Mouse (Mus musculus): ENCODE results near the gene Gak. TPM values are rescaled to one million over a fixed set of nuclear protein-coding genes. Genes with fewer than 3 reads are reported as not detected.

The Gak gene
- total RNA-seq (2014; fragmentation: Nextera tagmentation): 66.2 and 88.6 TPM in 2 replicates
- 101 and 104 TPM in 2 replicates for total RNA-seq (2017)

DNA sequence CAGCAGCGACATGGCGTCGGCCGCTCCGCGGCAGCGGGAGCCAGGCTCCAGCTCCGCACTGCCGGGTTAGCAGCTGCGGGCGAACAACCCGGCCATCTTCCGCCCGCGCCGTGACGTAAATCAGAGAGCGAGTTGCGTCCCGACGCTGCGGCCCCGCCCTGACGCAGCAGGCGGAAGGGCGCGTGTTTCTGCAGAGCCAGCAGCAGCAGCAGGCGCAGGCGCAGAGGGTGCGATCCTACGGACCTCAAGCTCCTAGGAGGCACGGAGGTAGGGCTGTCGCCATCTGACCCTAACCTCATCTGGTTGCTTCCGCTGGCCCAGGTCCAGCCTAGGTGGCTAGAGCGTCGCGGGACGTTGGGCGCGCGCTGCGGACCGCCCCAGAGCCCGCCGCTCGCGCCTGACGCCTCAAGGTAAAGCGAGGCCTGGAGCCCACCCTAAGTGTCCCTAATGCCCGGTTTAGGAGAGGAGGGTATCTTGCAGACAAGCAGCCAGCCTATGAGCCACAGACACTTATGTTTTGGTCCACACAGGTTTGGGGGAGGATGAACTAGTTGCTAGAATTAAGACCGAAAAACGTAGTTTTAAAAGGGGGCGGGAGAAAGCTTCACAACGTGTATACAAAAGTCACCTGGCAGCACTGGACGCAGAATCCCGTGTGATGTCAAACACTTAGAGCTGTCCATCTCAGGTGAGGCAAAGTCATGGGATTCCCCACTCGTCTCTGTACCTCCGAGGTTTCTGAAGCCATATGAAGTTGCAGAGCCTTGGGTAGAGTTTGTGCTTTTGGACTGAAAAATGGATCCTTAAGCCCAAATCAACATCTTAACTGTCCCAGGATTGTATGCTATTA lies at the start of gene Gak, which contains the start of gene Tmem175:
Gene Gak, minus strand, starts transcription at position 122 of the 850 bp plus-strand sequence.
Gene Tmem175, plus strand, starts transcription at position 137 of the 850 bp plus-strand sequence.
- ATAC-seq (replicated peaks; ENCODE audit: low FRiP score, low TSS enrichment, poor library complexity, severe bottlenecking): peak; percentile 94

DNA sequence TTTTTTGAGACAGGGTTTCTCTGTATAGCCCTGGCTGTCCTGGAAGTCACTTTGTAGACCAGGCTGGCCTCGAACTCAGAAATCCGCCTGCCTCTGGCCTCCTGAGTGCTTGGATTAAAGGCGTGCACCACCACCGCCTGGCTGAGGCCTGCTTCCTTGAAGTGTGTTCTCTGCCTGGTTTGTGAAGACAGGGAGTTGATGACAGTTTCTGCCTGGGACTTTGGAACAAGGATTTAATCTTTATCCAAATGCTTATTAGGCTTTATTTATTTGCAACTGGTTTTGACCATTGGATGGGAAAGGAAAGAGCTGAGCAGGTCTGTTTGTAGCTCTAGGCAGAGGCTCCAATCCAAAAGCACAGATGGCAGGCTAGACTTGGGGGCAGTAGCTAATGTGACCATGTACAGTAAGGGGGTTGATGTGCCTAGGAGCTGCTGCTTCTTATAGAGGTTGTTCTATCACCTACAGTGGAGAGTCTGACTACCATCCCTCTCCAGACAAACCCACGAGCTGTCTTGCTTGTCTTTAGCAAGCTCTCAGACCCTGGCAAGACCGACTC lies 48.8 kb upstream of the Gak start:
- no peak for ATAC-seq (replicated peaks; ENCODE audit: low FRiP score, low TSS enrichment, poor library complexity, severe bottlenecking)

DNA sequence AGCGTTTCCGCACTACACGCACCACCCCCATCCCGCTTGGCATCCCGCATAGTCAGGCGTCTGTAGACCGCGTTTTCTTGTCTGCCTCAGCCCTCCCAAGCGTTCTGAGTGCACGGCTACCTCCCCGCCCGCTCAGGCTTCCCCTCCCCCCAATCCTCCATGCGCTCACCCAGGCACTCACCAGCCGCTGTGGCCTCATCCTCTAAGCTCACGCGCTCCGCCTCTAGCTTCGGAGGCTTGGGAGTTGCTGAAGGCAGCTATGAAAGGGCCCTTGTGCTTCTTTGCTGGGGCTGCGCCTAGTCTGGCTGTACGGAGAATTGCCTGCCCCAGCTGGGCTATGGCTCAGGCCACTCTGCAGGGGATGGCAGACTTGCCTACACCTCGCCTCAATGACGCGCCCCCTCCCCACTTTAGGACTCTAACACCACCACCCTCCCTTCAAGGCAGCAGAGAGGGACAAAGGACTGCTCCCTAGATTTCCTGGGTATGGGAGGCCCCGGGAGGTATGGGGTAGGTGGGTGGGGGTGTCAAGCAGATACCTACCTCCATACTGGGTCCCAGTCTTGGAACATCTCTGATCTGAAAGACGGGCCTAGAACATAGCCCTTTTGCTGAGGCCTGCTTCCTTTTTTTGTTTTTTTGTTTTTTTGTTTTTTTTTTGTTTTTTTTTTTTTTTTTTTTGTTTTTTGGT lies 48.2 kb upstream of the Gak start:
- ATAC-seq (replicated peaks; ENCODE audit: low FRiP score, low TSS enrichment, poor library complexity, severe bottlenecking): peak; percentile 38

DNA sequence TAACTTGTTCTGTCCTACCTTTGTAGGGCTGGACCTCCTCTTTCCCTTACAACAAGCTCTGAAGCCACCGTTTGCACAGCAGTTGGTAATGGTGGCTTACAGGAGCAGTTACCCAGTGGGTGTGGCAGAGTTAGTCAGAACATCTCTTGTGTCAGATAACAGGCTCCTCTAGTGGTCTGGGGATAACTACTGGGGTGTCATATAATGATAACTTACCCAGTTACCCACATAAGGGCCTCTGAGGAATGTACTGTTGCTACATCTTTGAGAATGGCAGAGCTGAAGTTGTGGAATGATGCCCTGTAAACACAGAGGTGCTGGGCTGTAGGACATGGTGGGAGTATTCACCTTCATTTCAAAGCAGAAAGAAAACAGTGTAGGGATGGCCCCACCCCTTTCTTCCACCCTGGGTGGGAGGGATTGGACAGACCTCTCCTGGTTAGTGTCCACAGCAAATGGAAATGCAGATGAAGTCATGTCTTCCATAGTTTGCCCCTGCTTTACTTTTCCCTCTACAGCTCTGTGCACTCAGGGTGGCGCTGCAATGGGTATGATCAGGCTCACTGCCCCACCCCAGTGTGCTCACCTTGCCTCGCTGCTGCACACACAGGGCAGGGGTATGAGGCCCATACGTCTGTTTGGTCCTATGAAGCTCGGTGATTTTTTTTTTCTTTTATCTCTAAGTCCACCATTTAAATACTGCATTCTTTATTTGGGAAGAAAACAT lies 47.4 kb upstream of the Gak start:
- peak; percentile 69 for ATAC-seq (replicated peaks; ENCODE audit: low FRiP score, low TSS enrichment, poor library complexity, severe bottlenecking)

DNA sequence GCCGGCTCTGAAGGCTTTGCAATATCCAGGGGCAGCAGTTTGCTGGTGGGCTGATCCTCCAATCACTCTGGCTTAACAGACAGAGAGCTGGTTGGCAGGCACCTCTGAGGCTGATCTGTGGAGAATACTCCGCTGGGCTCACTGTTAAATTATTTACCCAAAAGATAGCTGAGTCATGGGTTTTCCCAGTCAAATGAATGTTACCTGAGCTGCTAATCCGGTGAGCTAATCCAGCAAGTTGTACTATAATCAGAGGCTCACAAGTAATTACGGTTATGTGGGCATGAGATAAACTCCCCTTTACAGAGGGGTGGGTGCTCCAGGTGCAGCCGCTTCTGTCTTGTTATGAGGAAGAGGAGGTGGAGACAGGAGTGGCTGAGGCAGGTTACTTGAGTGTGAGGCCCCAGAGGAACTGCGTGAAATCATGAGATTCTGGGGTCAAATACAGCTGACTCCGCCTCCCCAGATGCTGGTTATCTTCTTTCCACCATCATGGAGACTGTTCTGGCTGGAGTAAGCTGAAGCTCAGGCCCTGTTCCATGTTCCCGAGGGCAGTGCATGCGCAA lies 45.8 kb upstream of the Gak start, which contains the start of gene Slc26a1:
Gene Slc26a1, minus strand, starts transcription at position 319 of the 566 bp plus-strand sequence.
- peak; percentile 54 for ATAC-seq (replicated peaks; ENCODE audit: low FRiP score, low TSS enrichment, poor library complexity, severe bottlenecking)

DNA sequence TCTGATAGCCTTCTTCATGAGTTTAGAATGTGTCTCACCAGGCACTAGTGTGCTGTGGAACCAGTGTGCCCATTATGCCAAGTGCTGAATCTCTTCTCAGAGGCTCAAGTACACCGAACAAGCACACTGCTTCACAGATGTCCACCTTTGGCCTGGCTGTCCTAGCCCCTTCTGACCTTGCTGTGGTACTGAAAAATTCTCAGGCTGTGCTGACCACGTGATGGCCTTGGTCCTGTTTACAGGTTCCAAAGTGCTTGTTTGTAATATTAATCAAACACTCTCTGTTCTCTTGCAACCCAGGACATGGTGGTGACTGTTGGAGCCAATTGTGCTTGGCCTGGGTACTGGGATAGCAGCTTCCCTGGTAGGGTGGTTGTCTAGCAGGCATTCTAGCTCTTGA lies 45.1 kb upstream of the Gak start:
- no peak for ATAC-seq (replicated peaks; ENCODE audit: low FRiP score, low TSS enrichment, poor library complexity, severe bottlenecking)

DNA sequence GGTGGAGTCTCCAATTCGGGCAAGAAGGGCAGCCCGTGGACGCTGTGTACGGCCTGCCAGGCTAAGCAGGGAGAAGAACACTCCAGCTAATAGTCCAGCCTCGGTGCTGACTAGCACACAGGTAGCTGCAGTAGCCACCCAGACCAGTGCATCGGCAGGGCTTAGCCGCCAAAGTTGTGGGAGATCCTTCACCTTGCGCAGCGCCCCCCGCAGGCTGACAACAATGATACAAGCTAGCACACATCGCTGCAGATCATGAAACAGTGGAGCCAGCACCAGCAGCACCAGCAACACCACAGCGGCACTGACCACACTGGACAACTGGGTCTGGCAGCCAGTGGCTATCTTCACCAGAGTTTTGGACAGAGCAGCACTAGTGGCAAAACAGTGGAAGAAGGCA lies 42.2 kb upstream of the Gak start:
- ATAC-seq (replicated peaks; ENCODE audit: low FRiP score, low TSS enrichment, poor library complexity, severe bottlenecking): no peak

DNA sequence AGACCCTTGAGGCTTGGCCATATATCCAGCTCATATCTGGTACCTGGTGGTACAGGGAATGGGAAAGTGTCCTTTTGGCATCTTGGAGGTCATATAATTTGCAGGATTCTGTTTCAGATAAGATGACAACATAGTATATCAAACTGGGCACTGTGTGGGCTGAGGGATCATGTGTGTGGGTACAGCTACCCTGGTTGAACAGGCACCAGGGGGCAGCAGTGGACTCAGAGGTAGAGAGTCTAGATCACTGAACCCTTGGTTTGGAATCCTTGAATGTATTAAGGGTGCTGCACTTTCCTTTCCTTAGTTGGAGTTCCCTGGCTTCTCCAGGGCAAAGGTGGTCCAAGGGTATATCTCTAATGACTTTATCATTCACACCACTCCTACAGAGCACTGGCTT lies 41.2 kb upstream of the Gak start:
- ATAC-seq (replicated peaks; ENCODE audit: low FRiP score, low TSS enrichment, poor library complexity, severe bottlenecking): peak; percentile 52

DNA sequence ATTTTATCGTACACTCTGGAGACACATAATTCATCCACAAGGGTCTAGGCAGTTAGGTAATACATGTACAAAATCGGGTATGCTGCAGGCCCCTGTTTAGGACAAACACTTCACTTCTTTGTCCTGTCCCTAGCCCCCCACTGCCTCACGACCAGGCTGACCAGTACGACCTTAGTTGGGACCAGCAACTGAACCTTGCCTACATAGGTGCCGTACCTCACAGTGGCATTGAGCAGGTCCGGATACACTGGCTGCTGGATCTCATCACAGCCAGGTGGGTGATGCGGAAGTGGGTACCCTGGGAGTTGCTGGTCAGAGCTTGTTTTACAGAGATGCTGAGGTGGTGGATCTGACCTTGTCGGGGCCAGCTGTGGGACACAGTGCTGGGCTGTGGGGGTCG lies 40.4 kb upstream of the Gak start:
- no peak for ATAC-seq (replicated peaks; ENCODE audit: low FRiP score, low TSS enrichment, poor library complexity, severe bottlenecking)

DNA sequence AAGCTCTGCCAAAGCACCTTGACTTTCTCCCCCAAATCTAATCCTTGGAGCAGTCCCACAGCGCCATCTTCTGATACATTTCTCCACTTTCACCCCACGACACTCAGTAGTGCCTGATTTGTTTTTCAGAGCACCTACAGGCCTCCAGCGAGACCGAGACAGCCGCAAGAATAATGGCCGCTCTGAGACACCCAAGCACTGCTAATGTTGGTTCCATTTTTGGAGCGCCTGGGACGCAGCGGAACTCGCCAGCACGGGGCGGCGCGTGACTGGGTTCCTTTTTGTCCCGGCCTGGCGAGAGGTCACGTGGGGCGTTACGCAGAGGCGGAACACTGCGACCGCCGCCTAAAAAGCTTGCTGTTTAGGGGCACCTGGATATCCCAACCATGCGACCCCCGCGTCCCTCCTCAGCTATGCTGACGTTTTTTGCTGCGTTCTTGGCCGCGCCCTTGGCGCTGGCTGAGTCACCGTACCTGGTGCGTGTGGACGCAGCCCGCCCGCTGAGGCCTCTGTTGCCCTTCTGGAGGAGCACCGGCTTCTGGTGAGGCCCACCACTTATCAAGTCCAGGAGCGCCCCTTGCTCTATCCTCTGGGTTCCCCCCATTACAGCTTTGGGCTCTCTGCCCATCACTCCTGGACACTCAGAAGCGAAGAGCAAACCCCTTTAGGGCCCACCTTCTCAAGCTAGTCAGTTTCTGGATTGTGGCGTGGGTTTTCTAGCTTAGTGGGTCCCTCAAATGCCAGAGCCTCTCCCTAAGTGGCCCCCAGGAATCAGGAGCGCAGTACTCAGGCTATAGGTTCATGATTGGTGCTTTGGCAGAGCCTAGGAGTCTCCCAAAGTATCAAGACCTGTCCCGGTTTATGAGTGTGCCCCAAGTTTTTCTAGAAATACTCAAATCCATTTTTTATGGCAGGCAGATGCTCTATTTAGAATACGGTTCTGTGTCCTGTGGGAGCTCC lies 39.7 kb upstream of the Gak start, which contains the start of gene Dgkq:
Gene Dgkq, minus strand, starts transcription at position 696 of the 960 bp plus-strand sequence.
- ATAC-seq (replicated peaks; ENCODE audit: low FRiP score, low TSS enrichment, poor library complexity, severe bottlenecking): peak; percentile 68

DNA sequence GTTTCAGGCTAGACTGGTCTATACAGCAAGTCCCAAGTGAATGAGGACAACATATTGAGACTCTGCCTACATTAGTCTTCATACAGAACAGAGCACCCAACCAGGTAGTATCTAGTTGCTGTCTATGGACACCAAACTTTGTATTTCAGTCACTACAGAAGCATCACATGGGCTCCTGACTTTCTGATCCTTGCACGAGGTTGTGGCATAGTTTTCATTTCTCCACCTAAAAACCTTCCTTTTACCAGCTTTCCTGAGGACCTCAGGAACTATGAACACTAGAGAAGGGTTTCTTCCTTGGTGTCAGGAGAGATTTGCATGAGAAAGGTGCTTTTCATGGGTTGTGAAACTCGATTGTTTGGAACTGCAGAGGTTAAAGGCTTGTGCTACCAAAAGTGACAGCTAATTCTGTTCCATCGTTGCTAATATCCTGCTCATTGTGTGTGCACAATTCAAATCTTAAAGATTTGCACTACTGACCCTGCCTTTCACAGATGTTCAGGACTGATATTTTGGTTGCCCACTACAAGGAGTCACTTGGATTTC lies 38.9 kb upstream of the Gak start:
- peak; percentile 2; the same call in 1 of the 2 replicates for ATAC-seq (replicated peaks; ENCODE audit: low FRiP score, low TSS enrichment, poor library complexity, severe bottlenecking)

DNA sequence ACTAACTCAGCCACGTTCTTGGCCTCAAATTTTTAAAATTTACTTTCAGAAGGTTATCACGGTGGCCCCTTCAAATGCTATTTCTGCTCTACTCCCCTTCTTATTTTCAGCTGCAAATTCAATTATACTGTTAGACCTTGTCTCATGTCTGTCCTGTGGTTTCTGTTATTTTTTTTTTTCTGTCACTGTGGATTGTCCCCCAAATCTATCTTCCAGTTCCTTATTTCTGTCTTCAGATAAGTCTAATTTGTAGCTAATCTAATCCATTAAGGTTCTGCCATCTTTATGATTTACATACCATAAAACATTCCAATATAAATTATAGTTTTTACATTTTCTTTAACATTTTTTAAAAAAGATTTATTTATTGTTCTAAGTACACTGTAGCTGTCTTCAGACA lies 37.8 kb upstream of the Gak start:
- ATAC-seq (replicated peaks; ENCODE audit: low FRiP score, low TSS enrichment, poor library complexity, severe bottlenecking): no peak

DNA sequence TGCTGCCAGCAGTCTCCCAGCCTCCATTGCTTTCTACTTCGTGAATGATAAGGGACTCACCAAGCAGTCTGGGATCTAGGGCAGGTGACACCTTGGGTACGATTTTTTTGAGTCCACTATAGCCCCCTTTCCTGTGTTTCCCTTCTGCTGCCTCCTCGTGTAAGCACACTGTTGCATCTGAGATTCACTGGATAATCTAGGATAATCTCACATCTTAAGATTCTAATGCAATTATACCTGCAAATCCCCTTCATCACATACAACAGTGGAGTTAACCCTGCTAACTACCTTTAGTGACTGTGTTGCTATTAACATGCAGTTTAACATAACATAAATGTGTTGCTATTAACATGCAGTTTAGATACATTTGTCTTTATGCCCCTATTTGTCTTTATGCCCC lies 35.5 kb upstream of the Gak start:
- ATAC-seq (replicated peaks; ENCODE audit: low FRiP score, low TSS enrichment, poor library complexity, severe bottlenecking): no peak

DNA sequence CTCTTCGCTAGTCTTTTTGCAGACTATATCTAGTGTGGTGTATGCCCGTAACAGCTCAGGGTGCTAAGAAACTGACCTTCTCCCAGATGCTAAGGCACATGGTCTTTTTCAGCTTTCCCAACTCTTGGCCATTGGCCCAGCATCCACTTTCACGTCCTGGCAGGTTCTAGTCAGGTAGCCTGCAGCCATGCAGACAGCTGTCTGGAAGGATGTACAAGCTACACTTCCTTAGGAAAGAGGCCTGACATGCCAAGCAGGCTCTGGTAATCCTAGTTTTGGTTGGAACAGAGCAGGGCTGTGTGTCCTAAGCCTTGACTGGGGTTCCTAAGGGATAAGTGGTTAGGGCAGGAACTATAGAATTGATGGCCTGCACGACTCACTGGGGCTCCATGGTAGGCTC lies 33.2 kb upstream of the Gak start:
- ATAC-seq (replicated peaks; ENCODE audit: low FRiP score, low TSS enrichment, poor library complexity, severe bottlenecking): no peak

DNA sequence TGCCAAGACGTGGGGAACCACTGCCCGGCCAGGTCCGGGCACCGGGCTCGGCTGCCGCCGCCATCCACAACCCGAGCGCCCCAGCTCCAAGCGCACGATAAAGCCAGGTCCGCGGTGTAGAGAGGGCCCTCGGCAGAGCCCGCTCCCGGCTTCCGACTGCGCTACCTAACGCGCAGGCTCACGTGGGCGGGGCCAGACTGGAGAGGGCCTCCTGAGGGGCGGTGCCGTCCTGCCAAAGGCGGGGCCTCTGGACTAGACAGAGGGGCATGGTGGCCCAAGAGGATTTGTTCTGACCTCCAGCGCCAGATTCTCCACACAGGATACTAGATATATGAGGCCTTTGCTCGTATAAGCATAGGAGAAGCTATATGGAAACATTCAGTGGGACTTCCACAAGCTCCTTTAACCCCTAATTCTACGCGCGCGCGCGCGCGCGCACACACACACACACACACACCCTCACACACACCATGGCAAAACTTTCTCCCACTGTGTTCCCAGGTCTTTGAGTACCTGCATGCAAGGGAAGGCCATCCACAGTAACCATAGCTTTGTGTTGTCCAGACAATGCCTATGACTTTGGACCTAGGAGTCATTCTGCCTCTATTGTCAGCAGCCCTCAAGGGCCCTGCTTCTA lies 31.2 kb upstream of the Gak start:
- peak; percentile 95 for ATAC-seq (replicated peaks; ENCODE audit: low FRiP score, low TSS enrichment, poor library complexity, severe bottlenecking)

DNA sequence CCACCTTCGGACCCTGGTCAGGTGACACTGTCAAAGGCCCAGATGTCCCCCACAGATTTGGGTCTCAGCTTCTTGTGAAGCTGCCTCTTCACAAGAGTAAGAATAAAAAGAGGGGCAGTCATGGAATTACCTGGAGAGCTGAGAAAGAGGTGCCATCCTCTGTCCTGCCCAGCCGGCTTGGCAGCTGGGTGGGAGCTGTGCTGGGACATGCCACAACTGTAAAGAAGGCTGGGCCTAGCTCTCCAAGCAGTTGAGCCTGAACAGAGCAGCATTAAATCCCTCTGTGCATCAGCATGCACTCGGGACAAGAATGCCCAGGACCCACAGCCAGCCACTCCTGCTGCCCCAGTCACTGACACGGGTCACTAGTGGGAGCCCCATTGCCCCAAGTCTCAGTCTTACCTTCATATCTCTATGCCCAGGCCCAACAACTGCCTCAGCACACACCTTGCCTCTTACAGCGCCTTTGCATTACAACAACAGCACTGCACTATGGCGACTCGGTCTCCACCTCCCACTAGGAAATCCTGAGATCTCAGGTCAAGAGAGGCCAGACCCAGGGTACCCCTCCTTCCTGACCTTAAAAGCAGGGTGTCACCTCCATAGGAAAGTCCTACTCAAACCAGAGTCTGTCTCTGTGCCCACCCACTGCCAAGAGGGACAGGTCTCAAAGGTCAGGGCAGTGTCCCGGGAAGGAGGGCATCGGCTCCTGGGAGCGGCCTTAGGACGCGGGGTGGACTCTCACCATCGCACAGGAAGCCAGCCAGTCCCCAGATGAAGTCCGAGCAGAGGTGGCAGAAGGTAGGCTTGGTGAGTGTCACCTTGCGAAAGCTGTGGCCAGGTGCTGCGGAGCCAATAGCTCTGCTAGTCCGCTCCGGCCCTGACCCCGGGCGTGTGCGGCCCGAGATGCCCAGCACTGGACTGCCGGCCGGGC lies 30.4 kb upstream of the Gak start, which contains the start of gene Idua:
Gene Idua, plus strand, starts transcription at position 634 of the 934 bp plus-strand sequence.
- ATAC-seq (replicated peaks; ENCODE audit: low FRiP score, low TSS enrichment, poor library complexity, severe bottlenecking): peak; percentile 51
